Mouse (Mus musculus) spleen, postnatal 10 days (tissue): ENCODE data around the gene Fam160b1.

ENCODE experiments used
- DNase-seq, 2 experiments: peaks; one replicate each; pipeline ENCODE4 v3.0.0; 2021 to 2022; ENCODE audit warnings: low spot score in 2 of 2

The Fam160b1 gene

DNA sequence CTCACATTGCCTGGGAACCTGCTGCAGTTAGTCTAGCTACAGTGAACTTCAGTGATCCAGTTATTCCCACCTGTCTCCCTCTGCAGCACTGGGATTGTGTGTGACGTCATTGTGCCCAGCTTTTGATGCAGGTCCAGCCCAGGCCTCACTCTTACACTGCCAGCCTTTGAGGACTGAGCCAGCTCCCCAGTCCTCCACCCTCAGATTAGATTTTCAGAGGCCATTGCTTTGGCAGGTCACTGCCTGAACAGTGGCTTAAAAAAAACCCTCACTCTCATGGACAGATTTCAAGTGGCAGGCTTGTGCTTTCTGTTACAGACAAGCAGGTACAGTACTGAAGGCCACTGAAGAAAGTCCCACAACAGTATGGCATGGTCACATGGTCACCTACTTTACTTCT is 15.8 kb upstream of the Fam160b1 start:
- DNase-seq: no peak

DNA sequence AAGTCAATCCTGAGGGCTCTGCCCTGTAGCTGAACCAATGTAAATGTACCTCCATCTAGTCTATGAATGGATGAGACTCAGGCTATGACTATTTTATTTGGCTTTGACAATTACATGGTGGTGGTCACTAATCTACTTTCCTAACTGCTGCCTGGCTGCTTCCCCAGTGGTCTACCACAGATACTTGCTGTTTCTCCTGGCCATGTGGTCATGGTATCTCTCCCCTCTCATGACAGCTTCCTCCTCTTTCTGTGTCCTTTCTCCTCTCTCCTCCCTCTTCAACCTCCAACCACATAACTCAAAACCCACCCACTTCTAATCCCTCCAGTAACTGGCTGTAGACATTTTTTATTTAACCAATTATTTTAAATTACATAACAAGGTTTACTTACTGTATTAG is 11.4 kb upstream of the Fam160b1 start:
- DNase-seq: no peak

DNA sequence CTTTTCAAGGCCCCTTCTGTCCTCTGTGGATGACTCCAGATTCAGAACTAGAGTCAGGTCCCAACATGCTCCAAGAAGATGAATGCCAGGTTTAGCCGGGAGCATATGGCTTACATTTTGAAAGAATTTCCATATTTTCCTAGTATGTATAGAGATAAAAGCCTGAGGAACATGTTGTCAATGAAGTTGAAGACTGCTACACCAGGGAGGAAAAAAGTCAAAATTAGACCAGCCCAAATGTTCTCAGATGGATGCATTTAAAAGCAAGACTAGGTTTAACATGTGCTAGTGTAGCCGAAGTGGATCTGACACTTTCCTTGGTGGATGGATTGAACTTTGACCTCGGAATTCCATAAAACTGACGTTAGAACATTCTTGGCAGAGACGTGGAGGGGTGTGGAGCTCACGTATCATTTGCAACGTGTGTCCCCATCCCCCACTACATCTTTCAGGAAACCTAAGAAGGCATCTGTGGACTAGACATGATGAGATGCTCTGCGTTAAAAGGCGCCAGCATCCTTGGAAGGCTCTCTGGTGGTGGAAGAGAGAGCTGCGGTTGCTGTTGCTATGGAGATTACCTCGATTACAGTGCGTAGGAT is 8.0 kb upstream of the Fam160b1 start:
- no peak for DNase-seq

DNA sequence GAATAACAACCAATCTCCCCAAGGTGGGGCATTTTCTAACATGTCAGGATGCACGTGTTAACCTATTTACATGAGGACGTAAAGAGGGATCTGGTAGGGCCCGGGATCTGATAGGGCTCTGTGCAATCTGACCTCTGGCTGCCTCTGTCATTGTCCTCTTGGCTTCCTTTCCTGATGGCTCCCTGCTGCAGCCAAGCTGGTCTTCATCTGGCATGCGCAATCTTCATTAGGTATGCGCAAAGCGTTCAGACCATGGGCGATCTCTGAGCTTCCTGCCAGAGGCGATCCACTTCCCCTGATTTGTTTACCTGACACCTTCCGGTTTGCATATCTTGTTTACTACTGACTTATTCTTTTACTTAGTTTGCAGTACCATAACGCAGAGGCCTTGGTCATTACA is 7.3 kb upstream of the Fam160b1 start:
- DNase-seq: no peak

DNA sequence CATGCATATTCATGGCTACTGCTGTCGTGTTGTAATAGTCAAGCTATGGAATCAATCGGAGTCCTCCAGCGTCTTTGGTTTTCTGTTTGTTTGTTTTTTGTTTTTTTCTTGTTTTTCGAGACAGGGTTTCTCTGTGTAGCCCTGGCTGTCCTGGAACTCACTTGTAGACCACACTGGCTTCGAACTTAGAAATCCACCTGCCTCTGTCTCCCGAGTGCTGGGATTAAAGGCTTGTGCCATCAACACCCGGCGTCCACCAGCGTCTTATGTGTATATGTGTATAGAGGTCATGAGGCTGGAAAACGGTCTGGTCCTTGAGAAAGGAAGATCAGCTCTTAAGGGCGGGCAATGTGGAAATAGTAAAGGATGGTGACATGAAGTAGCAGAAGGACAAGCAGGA is 6.4 kb upstream of the Fam160b1 start:
- DNase-seq: no peak

DNA sequence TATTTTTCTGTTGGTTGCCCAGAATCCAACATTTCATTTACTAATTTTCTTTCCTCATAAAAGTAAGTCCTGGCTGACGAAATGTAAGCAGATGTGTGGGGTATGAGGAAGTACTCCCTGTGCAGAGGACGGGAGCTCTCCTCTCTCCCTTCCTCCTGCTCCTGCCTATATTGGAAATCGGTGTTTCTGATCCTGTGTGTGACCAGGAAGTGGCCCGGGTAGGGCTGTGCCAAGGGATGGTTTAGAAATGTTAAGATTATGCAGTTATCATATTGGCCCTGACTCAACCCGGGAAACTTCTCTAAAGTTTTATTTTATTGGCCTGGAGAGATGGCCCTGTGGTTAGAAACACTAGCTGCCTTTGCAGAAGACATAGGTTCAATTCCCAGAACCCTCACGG is 5.8 kb upstream of the Fam160b1 start:
- DNase-seq: no peak

DNA sequence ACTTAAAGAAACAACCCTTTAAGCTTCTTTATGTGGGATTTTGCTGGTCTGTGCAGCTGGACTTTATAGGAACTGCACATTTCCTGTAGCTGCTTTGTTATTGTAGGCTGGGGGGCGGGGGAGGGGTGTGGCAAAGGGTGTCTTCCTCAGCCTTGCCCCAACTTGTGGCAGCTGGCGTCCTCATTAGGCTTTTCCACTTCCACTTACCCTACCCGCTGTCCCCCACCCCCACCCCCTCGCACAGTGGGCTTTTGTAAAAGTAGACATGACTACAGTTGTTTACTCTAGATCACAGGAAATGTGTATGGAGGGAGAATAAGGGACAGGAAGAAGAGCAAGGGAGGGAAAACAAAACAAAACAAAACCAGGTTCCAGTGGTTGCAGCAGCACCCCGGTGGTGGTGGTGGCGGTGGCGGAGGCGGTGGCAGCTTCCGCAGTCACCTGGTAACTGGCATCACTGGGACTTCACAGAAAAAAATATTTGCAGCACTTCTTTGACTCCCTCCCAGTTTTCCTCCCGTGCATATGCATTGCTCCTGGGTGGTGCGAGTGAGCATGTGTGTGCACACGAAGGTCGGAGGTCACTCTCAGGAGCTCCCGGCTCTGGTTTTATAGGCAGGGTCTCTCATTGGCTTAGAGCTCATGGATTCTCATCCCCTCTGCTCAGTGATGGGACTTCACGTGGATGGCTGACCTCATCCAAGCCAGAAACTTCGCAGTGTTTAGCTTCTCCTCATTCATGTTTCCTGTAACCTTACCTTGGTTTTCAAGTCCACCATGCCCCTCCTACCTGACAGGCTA is 4.8 kb upstream of the Fam160b1 start:
- peak; percentile 29 to 65 for DNase-seq

DNA sequence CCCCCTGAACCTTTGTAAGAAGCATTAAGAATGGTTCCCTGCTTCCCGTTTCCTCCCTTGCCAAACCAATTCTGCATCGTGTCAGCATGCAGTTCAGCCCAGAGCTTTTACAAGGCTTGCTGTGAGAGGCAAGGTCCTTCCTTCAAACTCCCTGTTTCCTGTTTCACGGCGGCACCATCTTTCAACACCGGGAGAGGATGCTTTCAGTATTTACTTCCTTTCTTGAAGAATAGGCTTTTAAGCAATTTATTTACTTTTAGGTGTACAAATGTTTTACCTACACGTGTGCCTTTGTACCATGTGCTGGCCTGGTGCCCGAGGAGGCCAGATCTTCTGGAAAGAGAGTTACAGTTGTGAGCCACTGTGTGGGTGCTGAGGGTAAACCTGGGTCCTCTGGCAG is 4.2 kb upstream of the Fam160b1 start:
- DNase-seq: no peak

DNA sequence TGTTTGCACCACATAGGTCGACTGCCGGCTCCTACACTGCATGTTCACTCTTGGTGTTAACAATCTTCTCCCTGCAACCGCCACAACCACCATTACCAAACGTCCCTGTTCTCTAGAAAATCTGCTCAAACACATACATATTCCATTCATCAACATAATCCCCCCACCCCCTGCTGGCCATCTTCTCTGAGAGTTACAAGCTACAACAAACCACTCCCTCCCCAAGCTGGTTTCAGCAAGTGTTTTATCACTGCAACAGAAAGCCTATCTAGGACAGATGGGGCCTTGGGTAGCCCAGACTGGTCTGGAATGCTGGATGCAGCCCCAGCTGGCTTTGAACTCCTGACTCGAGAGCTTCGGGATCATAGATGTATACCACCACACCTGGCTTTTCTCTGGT is 3.2 kb upstream of the Fam160b1 start:
- no peak for DNase-seq

DNA sequence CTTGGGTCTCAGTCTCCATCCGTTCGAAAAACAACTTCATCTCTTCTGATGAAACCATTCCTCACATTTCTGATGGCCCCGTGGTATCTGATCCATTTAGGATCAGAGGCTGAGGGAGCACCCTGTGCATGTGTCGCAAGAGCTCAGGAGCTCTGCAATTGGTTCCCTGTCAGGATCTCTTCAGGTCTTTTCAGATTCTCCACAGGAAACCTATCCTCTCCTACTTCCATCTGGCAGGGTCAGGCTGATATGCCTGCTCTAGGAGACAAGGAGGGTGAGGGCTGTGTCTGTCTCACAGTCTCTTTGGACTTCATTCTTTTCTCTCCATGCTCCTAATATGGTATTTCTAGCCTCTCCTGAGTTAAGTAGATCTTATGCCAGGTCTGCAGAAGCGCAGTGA is 2.7 kb upstream of the Fam160b1 start:
- no peak for DNase-seq

DNA sequence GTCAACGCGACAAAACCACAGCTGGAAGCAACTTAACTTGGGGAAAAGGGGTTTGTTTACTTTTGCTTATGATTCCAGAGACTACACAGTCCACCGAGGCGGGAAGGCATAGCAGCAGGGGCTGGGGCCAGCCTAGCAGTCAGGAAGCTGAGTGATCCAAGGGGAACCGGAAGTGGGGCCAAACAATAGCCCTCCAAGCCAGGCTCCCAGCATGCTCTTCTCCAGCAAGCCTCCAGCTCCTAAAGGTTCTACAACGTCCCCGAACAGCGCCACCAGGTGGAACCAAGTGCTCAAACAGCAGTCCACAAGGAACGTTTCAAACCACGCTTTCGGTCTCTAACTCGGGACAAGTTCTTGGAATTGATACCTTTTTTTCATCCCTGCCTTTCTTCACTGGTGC is 2.2 kb upstream of the Fam160b1 start:
- peak; percentile 83 to 94 for DNase-seq

DNA sequence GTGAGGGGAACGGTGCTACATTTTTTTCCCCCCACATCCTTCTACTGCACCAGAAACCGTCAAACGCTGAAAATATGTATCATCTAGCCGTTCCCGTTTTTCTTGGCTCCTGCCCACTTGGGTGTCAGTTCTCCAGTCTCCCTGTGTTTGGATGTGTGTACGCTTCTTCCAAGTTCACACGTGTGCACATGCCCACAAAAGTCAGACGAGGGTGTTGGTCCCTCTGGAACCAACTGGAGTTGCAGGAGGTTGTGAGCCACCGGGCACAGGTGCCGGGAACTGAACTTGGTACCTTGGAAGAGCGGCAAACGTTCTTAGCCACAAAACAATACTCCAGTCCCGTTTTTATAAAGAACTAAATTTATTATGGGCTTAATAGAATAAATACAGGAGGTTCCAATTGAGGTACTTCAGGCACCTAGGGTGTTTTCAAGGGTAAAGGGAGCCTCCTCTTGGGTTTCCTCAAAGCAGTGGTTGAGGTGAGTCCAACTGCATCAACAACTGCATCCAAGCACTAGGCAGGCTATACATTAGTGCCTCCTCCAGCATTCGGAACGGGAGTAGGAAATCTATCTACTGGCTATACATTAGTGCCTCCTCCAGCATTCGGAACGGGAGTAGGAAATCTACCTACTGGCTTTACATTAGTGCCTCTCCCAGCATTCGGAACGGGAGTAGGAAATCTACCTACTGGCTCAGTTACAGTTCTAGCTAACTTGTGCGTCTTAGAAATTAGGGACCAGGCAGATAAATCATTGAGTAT is 1.5 kb upstream of the Fam160b1 start:
- DNase-seq: no peak

DNA sequence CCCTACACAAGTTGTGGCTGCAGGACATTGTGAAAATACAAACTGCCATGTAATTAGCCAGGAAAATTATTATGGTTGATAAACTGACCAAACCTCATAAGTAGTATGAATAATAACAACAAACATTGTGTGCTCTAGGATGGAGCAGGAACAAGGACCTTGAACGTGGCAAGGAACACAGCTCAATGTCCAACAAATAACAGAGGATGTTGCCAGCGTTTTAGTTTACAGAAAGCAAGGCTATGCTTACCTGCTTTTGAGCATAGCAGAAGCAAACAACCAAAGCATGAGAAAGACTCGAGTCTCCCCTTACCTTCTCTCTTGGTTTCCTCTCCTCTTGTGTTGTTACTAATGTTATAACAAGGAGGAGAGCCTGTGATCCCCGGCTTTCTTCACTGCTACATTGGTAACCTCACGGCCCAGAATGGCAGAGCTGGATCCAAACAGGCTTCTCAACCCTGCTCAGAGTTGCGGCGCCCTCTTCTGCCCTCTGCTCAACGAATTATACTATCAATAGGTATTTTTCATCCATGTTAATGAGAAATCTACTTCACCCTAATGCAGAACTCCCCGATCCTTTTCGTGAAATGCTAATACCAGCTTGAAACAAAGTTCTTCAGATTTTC is 666 bp upstream of the Fam160b1 start:
- DNase-seq: peak; percentile 51 to 61

DNA sequence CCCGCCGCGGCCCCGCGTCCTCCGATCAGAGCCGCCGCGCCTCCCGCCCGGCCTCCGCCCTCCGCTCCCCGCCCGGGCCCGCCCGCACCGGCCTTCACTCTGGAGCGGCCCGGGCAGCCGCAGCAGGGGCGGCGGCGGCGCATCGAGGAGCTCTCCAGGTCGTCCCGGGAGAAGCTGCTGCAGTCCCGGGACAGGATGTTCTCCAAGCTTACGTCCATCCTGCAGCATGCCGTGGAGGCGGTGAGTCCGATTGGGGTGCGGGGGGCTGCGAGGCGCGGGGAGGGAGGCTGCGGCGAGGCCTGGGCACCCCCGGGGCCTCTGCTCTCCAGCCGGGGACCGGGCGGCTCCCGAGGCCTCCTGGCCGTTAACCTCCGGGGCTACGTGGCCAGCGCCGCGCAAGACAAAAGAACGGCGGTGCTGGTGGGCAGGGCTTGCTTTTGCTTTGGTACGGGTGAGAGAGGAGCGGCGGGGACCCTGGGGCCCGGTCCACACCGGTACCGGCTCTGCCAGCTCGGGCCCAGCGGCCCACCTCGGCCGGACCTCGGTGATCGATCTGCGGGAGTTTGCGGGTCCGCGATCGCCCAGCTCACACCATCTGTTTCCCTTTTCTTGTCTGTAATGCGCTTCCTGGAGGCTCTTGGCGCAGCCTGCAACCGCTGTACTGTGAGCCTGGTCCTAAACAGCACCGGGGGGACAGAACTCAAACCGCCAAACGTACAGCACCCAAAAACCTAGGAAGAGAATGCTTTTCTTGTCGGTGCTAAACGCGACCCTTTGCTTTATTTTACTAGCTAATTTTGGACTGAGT is 855 bp downstream of the Fam160b1 start:
- DNase-seq: peak; percentile 64 to 82

DNA sequence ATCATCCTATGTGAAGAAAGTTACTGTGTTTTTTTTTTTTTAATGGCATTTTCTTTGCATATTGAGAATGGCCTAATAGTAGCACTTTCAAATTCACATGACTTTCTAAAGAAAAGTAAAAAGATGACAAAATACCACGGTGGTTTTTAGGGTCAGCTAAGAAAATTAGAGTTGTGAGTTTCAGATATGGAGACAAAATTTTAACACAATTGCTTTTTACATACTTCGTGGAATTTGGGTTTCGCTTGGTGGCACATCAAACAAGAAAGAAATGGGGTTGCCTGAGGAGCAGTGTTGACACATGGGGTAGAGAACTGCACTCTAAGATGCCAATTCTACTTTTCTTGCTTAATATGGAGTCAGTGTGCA is 1.4 kb downstream of the Fam160b1 start:
- DNase-seq: no peak

DNA sequence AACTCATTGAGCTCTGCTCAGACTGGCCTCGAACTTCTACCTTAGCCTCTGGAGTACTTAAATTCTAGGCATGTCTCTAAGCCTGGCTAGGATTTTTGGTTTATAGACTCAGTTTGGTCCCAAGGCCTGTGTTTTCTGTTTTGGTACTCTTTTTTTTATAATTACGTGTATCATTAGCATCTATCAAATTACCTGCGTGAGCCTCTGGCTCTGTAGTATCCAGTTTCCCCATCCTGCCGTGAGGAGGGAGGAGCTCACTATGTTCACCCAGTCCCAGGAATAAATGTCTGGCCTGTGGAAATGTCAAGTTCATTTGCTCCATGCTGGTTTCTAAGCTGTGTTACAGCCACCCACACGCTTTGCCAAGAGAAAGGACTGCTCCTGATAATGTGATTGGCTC is 2.1 kb downstream of the Fam160b1 start:
- DNase-seq: no peak

DNA sequence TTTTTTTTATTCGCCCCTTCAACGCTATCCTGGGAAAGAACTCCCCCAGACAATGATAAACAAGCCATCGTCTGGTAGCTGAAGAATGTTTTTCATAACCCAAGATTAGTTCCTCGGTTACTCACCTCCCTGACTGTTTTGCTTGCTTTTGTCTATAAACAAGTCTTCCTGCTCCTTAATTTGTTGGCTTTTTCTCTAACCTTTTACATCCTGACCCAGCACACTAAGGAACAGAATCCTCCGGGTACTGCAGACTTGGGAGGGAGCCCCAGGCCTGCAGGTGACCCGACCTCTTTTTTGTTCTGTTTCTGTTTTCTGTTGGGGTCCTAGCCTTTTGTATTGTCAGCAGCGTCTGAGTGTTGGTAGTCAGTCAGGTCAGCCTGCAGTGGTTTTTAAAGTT is 2.6 kb downstream of the Fam160b1 start:
- no peak for DNase-seq

DNA sequence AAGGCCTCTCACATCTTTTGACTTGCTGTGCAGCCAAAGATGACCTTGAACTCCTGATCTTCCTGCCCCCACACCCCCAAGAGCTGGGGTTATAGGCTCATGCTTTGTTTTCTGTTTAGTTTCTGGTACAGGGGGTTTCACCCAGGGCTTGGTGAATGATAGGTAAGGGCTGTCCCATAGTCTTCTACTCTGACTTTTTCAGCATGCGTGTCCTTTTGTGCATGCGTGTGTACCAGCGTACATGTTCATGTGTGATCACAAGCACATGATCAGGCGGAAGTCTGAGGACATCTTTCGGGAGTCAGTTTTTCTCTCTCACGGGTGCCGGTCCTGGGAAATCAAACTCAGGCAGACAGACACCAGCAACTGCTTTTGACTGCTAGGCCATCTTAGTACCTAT is 3.1 kb downstream of the Fam160b1 start:
- no peak for DNase-seq

DNA sequence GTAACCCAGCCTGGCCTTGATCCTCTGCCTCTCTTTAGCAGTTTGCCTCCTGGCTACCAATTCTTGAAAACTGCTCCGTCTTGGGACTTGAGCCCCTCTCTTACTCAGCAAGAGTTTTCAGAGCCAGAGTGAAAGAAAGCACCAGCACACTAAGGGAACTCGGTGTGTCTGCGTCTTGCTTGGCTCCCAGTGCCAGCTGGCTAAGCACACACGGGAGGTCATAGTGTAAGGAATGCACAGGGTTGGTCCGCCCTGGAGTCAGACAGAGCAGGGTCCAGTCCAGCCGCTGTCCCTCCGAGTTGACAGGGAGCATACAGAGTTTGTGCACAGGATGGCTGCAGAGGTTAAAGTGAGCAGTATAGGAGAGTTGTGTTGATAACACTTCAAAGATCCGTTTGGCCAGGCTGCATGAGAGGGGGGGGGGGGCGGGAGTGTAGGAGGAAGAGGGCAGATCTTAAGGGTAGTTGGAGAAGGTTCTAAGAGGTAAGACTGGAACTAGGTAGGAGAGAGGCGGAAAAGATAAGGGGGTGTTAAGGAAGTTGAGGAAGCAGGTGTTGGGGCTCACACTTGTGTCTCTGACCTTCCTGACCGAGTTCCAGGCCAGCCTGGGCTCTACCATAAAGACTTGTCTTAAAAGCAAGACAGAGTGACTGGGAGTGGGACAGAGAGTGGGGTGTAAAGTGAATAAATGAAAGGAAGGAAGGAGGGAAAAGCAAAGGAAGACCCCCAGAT is 4.6 kb downstream of the Fam160b1 start:
- no peak for DNase-seq

DNA sequence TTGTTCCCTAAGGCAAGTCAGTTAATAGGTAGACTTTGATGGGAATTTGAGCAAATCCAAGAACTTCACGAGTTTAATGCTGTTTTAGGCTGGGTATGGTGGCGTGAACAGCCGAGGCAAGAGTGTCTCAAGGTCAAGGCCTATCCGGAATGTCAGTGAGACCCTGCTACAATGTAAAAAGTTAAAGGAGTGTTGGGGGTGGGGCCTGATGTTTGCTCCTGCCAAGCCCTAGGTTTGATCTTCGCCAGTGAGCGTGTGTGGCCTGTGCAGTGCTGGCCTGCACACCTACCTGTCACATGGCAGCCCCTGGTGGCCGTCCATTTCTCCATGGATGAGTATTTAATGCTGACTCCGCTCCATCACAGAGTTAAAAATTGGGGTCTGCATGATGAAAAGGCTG is 5.5 kb downstream of the Fam160b1 start:
- no peak for DNase-seq

DNA sequence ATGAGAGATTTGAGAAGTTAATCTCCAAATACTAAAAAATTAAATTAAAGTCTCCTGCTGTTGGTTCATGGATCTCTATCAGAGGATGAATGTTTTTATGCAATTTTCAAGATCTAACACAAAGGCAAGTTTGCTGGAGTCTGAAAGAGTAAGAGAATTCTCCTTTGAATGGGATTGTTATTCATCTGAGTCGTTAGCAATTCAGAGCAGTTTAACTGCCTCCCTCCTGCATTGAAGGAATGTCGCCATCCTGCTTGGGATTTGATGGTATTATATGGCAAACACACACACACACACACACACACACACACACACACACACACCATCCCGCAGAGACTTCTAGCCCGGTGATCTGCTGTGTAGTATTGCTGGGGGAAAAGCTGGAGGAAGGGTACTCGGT is 6.1 kb downstream of the Fam160b1 start:
- no peak for DNase-seq
